Mouse (Mus musculus) hindbrain, embryonic 12.5 days (tissue): ENCODE results near the gene Edaradd. TPM values are rescaled to one million over a fixed set of nuclear protein-coding genes. Genes with fewer than 3 reads are reported as not detected.

Source experiments
- ATAC-seq: fragments of 200-750 bp; cut with Nextera tagmentation; 2 replicates; pipeline ENCODE4 v1.8.0; 2017; ENCODE audit warnings: moderate TSS enrichment; ENCODE audit not compliant: low FRiP score
- H3K27ac ChIP-seq: fragments of 300-500 bp; sonication (generic); 2 replicates; pipeline ENCODE4 v1.5.1; 2016; ENCODE audit warnings: mild to moderate bottlenecking
- H3K27me3 ChIP-seq: fragments of 300-500 bp; sonication (generic); 2 replicates; pipeline ENCODE4 v1.6.1; 2016; ENCODE audit warnings: mild to moderate bottlenecking
- H3K36me3 ChIP-seq: fragments of 300-500 bp; sonication (generic); 2 replicates; pipeline ENCODE4 v1.6.1; 2016; ENCODE audit warnings: mild to moderate bottlenecking
- H3K4me1 ChIP-seq: fragments of 300-500 bp; sonication (generic); 2 replicates; pipeline ENCODE4 v1.6.1; 2016
- H3K4me2 ChIP-seq: fragments of 300-500 bp; sonication (generic); replicated peaks from 2 replicates; pipeline ENCODE4 v1.6.1; 2016; ENCODE audit warnings: mild to moderate bottlenecking
- H3K4me3 ChIP-seq: fragments of 300-500 bp; sonication (generic); 2 replicates; pipeline ENCODE4 v1.5.1; 2016; ENCODE audit warnings: mild to moderate bottlenecking
- H3K9ac ChIP-seq: fragments of 300-500 bp; sonication (generic); 2 replicates; pipeline ENCODE4 v1.6.1; 2016; ENCODE audit warnings: mild to moderate bottlenecking, moderate library complexity
- H3K9me3 ChIP-seq: fragments of 300-500 bp; sonication (generic); replicated peaks from 2 replicates; pipeline ENCODE4 v1.6.1; 2016; ENCODE audit warnings: mild to moderate bottlenecking
- WGBS: fragments of 180-500 bp; shearing (Covaris S2); methylation state at CpG from one replicate; pipeline ENCODE4 v1.1.7; 2016; 5-methylcytosine and 5-hydroxymethylcytosine counted together
- polyA plus RNA-seq: library from polyadenylated mRNA; unstranded; fragments of >200 nt; fragmentation: Nextera tagmentation; extraction: Ambion mirVana; gene quantifications from 2 replicates; pipeline ENCODE4 v1.2.1, GENCODE M21; 2016

Gene Edaradd
- polyA plus RNA-seq = 0.94 and 1.4 TPM in 2 replicates

- Histone ChIP-seq H3K27me3 (peaks cover 24% of the 10 kb centered on the region), H3K4me1 (no peaks in the 10 kb centered on the region; the same call in 1 of the 2 replicates), H3K27ac (no peak within 1 kb of the TSS), H3K36me3 (no peaks in the 10 kb centered on the region), H3K4me3 (peak within 1 kb of the TSS; percentile 46), H3K9me3 (no peaks in the 10 kb centered on the region), H3K9ac (peak within 1 kb of the TSS; percentile 51), H3K4me2 (peak within 1 kb of the TSS; percentile 93)
- WGBS = under 1% methylated on average over 35 of the region's 35 CpGs
- ATAC-seq = peak; percentile 78
These were observed at the start of gene Edaradd for GRCm38 (mm10) chr13:12519955-12520584. Gene Edaradd, minus strand, starts transcription at chr13:12520438.

- WGBS = 80% methylated on average over 7 of the region's 7 CpGs
- no peak overlapping the region for H3K27ac ChIP-seq
- peaks cover 9% of the 10 kb centered on the region for H3K4me1 ChIP-seq
- no peak for ATAC-seq
- no peaks in the 10 kb centered on the region for H3K9me3 ChIP-seq
- H3K36me3 ChIP-seq = no peaks in the 10 kb centered on the region
- H3K4me2 ChIP-seq = no peak overlapping the region
- H3K4me3 ChIP-seq = no peak overlapping the region
- H3K9ac ChIP-seq = no peak overlapping the region
- H3K27me3 ChIP-seq = no peaks in the 10 kb centered on the region
These were observed 49.5 kb upstream of the Edaradd start for GRCm38 (mm10) chr13:12569741-12570140.

- 70% methylated on average over 9 of the region's 9 CpGs for WGBS
- H3K4me1 ChIP-seq = peaks cover 9% of the 10 kb centered on the region
- no peaks in the 10 kb centered on the region for H3K36me3 ChIP-seq
- no peak overlapping the region for H3K4me3 ChIP-seq
- no peak overlapping the region for H3K27ac ChIP-seq
- H3K27me3 ChIP-seq = no peaks in the 10 kb centered on the region
- no peak overlapping the region for H3K9ac ChIP-seq
- no peak overlapping the region for H3K4me2 ChIP-seq
- H3K9me3 ChIP-seq = no peaks in the 10 kb centered on the region
- ATAC-seq = no peak
These were observed 48.6 kb upstream of the Edaradd start for GRCm38 (mm10) chr13:12568597-12569469.

GRCm38 (mm10) chr13:12567936-12568335 is 47.7 kb upstream of the Edaradd start:
- Histone ChIP-seq H3K27me3 (no peaks in the 10 kb centered on the region), H3K27ac (no peak overlapping the region), H3K4me3 (no peak overlapping the region), H3K9ac (no peak overlapping the region), H3K36me3 (no peaks in the 10 kb centered on the region), H3K4me2 (no peak overlapping the region), H3K9me3 (no peaks in the 10 kb centered on the region), H3K4me1 (peaks cover 9% of the 10 kb centered on the region)
- no peak for ATAC-seq
- WGBS = 77% methylated on average over 1 of the region's 1 CpGs

GRCm38 (mm10) chr13:12565621-12566390 is 45.6 kb upstream of the Edaradd start, which contains the start of gene Ero1lb:
Gene Ero1lb, plus strand, starts transcription at chr13:12565874.
- Histone ChIP-seq H3K9ac (peak within 1 kb of the TSS; percentile 79), H3K27ac (peak within 1 kb of the TSS; percentile 44; the same call in 1 of the 2 replicates), H3K9me3 (no peaks in the 10 kb centered on the region), H3K36me3 (no peaks in the 10 kb centered on the region), H3K4me1 (peaks cover 9% of the 10 kb centered on the region), H3K4me3 (peak within 1 kb of the TSS; percentile 78), H3K4me2 (peak within 1 kb of the TSS; percentile 83), H3K27me3 (no peaks in the 10 kb centered on the region)
- under 1% methylated on average over 73 of the region's 73 CpGs for WGBS
- peak; percentile 98 for ATAC-seq

GRCm38 (mm10) chr13:12562256-12562655 is 42.0 kb upstream of the Edaradd start:
- 90% methylated on average over 4 of the region's 4 CpGs for WGBS
- Histone ChIP-seq H3K9ac (no peak overlapping the region), H3K27ac (no peak overlapping the region), H3K27me3 (no peaks in the 10 kb centered on the region), H3K9me3 (no peaks in the 10 kb centered on the region), H3K36me3 (no peaks in the 10 kb centered on the region), H3K4me3 (no peak overlapping the region), H3K4me1 (peaks cover 9% of the 10 kb centered on the region), H3K4me2 (no peak overlapping the region)
- no peak for ATAC-seq

- Histone ChIP-seq H3K4me2 (no peak overlapping the region), H3K4me1 (peaks cover 7% of the 10 kb centered on the region), H3K9me3 (no peaks in the 10 kb centered on the region), H3K36me3 (no peaks in the 10 kb centered on the region), H3K27ac (no peak overlapping the region), H3K4me3 (no peak overlapping the region), H3K27me3 (no peaks in the 10 kb centered on the region), H3K9ac (no peak overlapping the region)
- ATAC-seq = no peak
- WGBS = 76% methylated on average over 2 of the region's 2 CpGs
These were observed 41.5 kb upstream of the Edaradd start for GRCm38 (mm10) chr13:12561729-12562128.

GRCm38 (mm10) chr13:12559462-12560120 is 39.4 kb upstream of the Edaradd start:
- Histone ChIP-seq H3K9me3 (no peaks in the 10 kb centered on the region), H3K4me3 (no peak overlapping the region), H3K27ac (no peak overlapping the region), H3K4me1 (no peaks in the 10 kb centered on the region), H3K4me2 (no peak overlapping the region), H3K9ac (no peak overlapping the region), H3K27me3 (no peaks in the 10 kb centered on the region), H3K36me3 (no peaks in the 10 kb centered on the region)
- WGBS = 57% methylated on average over 6 of the region's 6 CpGs
- no peak for ATAC-seq

- 68% methylated on average over 3 of the region's 3 CpGs for whole genome bisulfite sequencing
- ATAC-seq = no peak
- no peaks in the 10 kb centered on the region for H3K9me3 ChIP-seq
These were observed 38.8 kb upstream of the Edaradd start for GRCm38 (mm10) chr13:12559044-12559443.

GRCm38 (mm10) chr13:12554211-12554610 is 34.0 kb upstream of the Edaradd start:
- Histone ChIP-seq H3K9me3 (no peaks in the 10 kb centered on the region), H3K27me3 (no peaks in the 10 kb centered on the region), H3K4me3 (no peak overlapping the region), H3K27ac (no peak overlapping the region), H3K36me3 (no peaks in the 10 kb centered on the region), H3K4me1 (no peaks in the 10 kb centered on the region), H3K9ac (no peak overlapping the region), H3K4me2 (no peak overlapping the region)
- ATAC-seq = no peak
- WGBS = 61% methylated on average over 4 of the region's 4 CpGs

More at GRCm38 (mm10) chr13:12559044-12559443, 38.8 kb upstream of the Edaradd start:
- H3K9ac ChIP-seq = no peak overlapping the region
- no peak overlapping the region for H3K27ac ChIP-seq
- H3K4me2 ChIP-seq = no peak overlapping the region
- H3K36me3 ChIP-seq = no peaks in the 10 kb centered on the region
- no peak overlapping the region for H3K4me3 ChIP-seq
- H3K4me1 ChIP-seq = no peaks in the 10 kb centered on the region
- no peaks in the 10 kb centered on the region for H3K27me3 ChIP-seq

GRCm38 (mm10) chr13:12543880-12544568 is 23.8 kb upstream of the Edaradd start:
- Histone ChIP-seq H3K27me3 (no peaks in the 10 kb centered on the region; the same call in none of the 2 replicates), H3K36me3 (no peaks in the 10 kb centered on the region), H3K9ac (no peak overlapping the region), H3K4me2 (no peak overlapping the region), H3K27ac (no peak overlapping the region), H3K9me3 (no peaks in the 10 kb centered on the region), H3K4me1 (peaks cover 9% of the 10 kb centered on the region), H3K4me3 (no peak overlapping the region)
- no peak for ATAC-seq
- WGBS = 91% methylated on average over 8 of the region's 8 CpGs
